Mouse (Mus musculus): ENCODE data around the gene Wrnip1. TPM values are rescaled to one million over a fixed set of nuclear protein-coding genes. Genes with fewer than 3 reads are reported as not detected.

Wrnip1 gene
- polyA plus RNA-seq, 1 experiment, result 26.6 TPM

DNA sequence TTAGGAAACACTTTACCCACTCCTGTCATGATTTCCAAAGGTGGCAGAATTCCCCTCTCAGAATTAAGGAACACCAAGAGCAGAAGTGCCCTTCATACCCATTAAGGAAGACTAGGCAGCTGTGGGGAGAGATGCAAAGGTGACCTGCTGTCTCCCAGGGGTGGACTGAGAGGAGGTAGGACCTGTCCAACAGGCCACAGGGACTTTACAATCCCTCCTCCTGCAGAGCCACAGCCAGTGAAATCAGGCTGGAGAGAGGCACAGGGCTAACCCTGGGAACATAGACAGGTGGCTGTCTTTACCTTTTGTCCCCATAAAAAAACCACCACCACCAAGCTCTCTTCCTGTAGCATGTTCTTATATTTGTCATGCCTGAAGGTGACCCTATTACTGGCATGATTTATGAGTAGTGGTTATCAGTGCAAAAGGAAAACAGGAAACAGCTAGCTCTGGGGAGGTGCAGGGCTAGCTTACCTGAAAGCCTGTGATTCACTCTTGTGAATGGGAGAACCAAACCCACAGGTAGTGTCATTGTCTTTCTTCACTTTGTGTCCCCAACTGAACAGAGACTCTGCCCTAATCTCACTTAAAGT, 47.8 kb downstream of the Wrnip1 start:
- H3K4me3 ChIP-seq (ENCODE audit: extremely low read depth, insufficient read depth, insufficient read length), result peak overlapping the region; percentile 71
- TF ChIP-seq CTCF (IDR thresholded peaks at IDR 0.05; ENCODE audit: extremely low read depth, insufficient read depth, insufficient read length, insufficient replicate concordance) (no peak), POLR2A (IDR thresholded peaks at IDR 0.05; ENCODE audit: low read depth, low read length) (no peak)
- H3K27ac ChIP-seq (ENCODE audit: insufficient read depth, low read length), result peak overlapping the region; percentile 87

DNA sequence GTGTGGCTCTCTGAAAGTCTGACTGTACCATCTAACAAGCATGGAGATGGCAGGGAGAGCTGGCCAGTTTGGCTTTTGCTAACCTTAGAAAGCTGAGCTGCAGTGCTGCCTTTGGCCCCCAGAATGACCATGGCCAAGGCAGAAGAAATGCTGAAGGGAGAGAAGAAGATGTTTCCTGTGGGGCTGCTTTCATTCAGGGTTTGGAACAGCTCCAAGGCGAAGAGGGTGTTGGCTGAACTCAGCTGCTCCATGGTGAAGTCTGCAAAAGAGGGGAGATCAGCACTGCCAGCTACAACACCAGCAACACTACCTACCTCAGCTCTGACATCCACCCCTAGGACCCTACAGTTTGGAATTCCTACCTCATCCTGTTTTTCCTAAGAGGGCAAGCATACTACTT, 48.3 kb downstream of the Wrnip1 start:
- peak overlapping the region; percentile 87 for H3K27ac ChIP-seq (ENCODE audit: insufficient read depth, low read length)
- no peaks in the 10 kb centered on the region for H3K27me3 ChIP-seq (ENCODE audit: control insufficient read depth, insufficient read depth, low read length)
- H3K4me1 ChIP-seq (ENCODE audit: control insufficient read depth, insufficient read depth, insufficient read length), result peaks cover 15% of the 10 kb centered on the region; the same call in 1 of the 2 replicates
- H3K36me3 ChIP-seq (ENCODE audit: control insufficient read depth, insufficient read depth, low read length), result peaks cover 15% of the 10 kb centered on the region
- DNase-seq (ENCODE audit: low read depth in 1 of 2, low spot score in 2 of 2), result no peak
- 38% methylated on average over 1 of the region's 1 CpGs for whole genome bisulfite sequencing
- H3K4me3 ChIP-seq (ENCODE audit: extremely low read depth, insufficient read depth, insufficient read length), result peak overlapping the region; percentile 71
- TF ChIP-seq POLR2A (IDR thresholded peaks at IDR 0.05; ENCODE audit: low read depth, low read length), result no peak

More for the DNA sequence above, 47.8 kb downstream of the Wrnip1 start:
- H3K36me3 ChIP-seq (ENCODE audit: control insufficient read depth, insufficient read depth, low read length), result peaks cover 16% of the 10 kb centered on the region
- peaks cover 15% of the 10 kb centered on the region; the same call in 1 of the 2 replicates for H3K4me1 ChIP-seq (ENCODE audit: control insufficient read depth, insufficient read depth, insufficient read length)
- DNase-seq (ENCODE audit: low read depth in 1 of 2, low spot score in 2 of 2), result no peak
- H3K27me3 ChIP-seq (ENCODE audit: control insufficient read depth, insufficient read depth, low read length), result no peaks in the 10 kb centered on the region

DNA sequence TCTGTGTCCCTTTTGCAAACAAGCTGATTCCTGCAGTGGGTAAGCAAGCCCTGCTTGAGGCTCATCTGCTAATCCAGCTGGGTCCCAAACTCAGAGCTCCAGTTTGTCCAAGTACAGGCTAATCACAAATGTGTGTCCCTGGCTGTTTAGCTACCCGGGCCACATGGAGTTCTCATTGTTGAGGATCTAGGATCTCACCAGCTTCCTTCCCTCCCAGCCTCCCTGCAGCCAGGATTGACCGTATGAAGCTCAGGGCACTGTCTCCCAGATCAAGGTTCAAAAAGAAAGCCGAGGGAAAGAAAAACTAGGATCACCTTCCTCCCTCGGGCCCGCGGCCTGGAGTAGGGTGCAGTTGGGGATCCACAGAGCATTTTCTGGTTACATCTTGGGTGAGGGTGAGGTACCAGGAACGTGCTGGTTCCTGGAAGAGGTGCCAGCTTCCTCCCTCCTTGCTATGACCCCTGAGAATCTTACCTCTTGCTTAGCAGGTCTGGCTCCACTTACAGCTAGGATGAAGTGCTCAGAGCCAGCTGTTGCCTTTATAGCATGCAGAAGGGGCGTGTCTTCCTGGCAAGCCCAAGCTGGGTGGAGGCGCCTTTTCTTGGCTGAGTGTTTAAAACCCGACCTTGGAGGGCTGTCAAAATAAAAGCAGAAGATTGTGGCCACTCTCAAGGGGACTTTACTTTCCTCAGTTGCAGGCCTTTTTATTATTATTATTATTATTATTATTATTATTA, 49.0 kb downstream of the Wrnip1 start, which contains the start of gene Serpinb1a:
Gene Serpinb1a (minus strand): TSS at position 518 of the 737 bp plus-strand sequence.
- no peaks in the 10 kb centered on the region for H3K27me3 ChIP-seq (ENCODE audit: control insufficient read depth, insufficient read depth, low read length)
- 16% methylated on average over 10 of the region's 10 CpGs for WGBS
- peak; percentile 35 to 78 for DNase-seq (ENCODE audit: low read depth in 1 of 2, low spot score in 2 of 2)
- H3K4me1 ChIP-seq (ENCODE audit: control insufficient read depth, insufficient read depth, insufficient read length), result peaks cover 15% of the 10 kb centered on the region; the same call in 1 of the 2 replicates
- H3K27ac ChIP-seq (ENCODE audit: insufficient read depth, low read length), result peak within 1 kb of the TSS; percentile 87
- H3K36me3 ChIP-seq (ENCODE audit: control insufficient read depth, insufficient read depth, low read length), result peaks cover 15% of the 10 kb centered on the region
- H3K4me3 ChIP-seq (ENCODE audit: extremely low read depth, insufficient read depth, insufficient read length), result peak within 1 kb of the TSS; percentile 71
- TF ChIP-seq POLR2A (IDR thresholded peaks at IDR 0.05; ENCODE audit: low read depth, low read length), result peak; percentile 95
- TF ChIP-seq CTCF (IDR thresholded peaks at IDR 0.05; ENCODE audit: extremely low read depth, insufficient read depth, insufficient read length, insufficient replicate concordance), result no peak

DNA sequence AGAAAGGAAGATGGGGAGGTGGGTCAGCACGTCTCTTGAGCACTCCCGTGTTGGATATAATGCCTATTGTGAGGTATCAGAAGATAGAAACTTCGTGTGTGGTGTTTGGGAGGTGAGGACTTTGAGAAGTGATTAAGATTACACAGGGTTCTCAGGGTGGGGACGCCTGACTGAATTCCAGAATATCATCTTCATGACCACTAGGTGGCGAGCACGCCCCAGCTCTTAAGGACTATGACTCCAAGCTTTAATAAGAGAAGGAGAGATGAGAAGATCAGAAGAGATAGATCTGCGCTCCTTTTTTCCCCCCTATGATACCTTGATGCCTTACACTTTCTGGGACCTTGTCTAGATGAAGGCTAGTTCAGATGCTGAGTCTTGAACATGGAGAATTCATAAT, 50.1 kb downstream of the Wrnip1 start:
- peak; percentile 48; the same call in 1 of the 2 replicates for TF ChIP-seq CTCF (IDR thresholded peaks at IDR 0.05; ENCODE audit: extremely low read depth, insufficient read depth, insufficient read length, insufficient replicate concordance)
- TF ChIP-seq POLR2A (IDR thresholded peaks at IDR 0.05; ENCODE audit: low read depth, low read length), result no peak
- no peak overlapping the region for H3K27ac ChIP-seq (ENCODE audit: insufficient read depth, low read length)
- peaks cover 15% of the 10 kb centered on the region; the same call in 1 of the 2 replicates for H3K4me1 ChIP-seq (ENCODE audit: control insufficient read depth, insufficient read depth, insufficient read length)
- no peak overlapping the region for H3K4me3 ChIP-seq (ENCODE audit: extremely low read depth, insufficient read depth, insufficient read length)
- WGBS, result 9% methylated on average over 7 of the region's 7 CpGs
- no peaks in the 10 kb centered on the region for H3K27me3 ChIP-seq (ENCODE audit: control insufficient read depth, insufficient read depth, low read length)
- DNase-seq (ENCODE audit: low read depth in 1 of 2, low spot score in 2 of 2), result peak; percentile 44 to 53
- H3K36me3 ChIP-seq (ENCODE audit: control insufficient read depth, insufficient read depth, low read length), result peaks cover 9% of the 10 kb centered on the region

DNA sequence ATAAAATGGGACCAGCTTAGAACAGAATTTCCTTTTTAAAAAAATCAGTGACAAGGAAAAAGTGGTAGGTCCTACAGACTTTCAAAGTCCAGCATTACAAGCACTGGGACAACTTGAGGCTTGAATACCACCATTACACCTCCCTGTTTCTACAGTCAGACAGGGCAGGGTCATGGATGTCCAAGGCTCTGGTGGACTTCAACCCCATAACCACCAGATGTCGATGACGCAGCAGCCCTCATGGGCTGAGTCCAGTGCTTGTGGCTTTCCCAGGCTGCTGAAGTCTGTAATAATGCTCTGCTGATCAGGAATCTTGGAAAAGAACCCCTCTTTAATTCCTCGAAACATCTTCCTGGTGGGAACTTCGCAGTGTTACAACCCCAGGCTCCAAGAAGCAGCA, 50.7 kb downstream of the Wrnip1 start:
- H3K4me1 ChIP-seq (ENCODE audit: control insufficient read depth, insufficient read depth, insufficient read length), result peaks cover 15% of the 10 kb centered on the region; the same call in 1 of the 2 replicates
- 92% methylated on average over 4 of the region's 4 CpGs for WGBS
- no peak for DNase-seq (ENCODE audit: low read depth in 1 of 2, low spot score in 2 of 2)
- no peak overlapping the region for H3K27ac ChIP-seq (ENCODE audit: insufficient read depth, low read length)
- no peak overlapping the region for H3K4me3 ChIP-seq (ENCODE audit: extremely low read depth, insufficient read depth, insufficient read length)
- H3K36me3 ChIP-seq (ENCODE audit: control insufficient read depth, insufficient read depth, low read length), result peaks cover 6% of the 10 kb centered on the region; the same call in 1 of the 2 replicates
- no peaks in the 10 kb centered on the region for H3K27me3 ChIP-seq (ENCODE audit: control insufficient read depth, insufficient read depth, low read length)
- TF ChIP-seq CTCF (IDR thresholded peaks at IDR 0.05; ENCODE audit: extremely low read depth, insufficient read depth, insufficient read length, insufficient replicate concordance), result no peak
- TF ChIP-seq POLR2A (IDR thresholded peaks at IDR 0.05; ENCODE audit: low read depth, low read length), result no peak

DNA sequence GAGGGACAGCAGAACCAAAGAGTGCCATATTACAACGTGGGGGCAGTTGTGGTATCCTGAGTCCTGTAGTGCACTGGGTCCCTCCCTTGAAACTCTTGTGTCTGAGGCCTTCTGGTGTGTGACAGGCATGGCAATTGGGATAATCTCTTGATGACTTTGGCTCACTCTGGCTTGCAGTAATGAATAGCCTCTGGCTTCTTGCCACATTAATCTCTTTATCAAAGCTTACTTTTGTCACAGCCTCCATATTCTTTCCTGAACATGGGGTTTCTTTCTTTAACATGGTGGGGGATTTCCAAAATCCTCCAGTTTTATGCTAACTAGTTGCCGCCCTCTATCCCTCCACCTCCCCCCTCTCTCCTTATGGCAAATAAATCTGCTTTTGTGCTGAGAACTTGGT, 51.2 kb downstream of the Wrnip1 start:
- DNase-seq (ENCODE audit: low read depth in 1 of 2, low spot score in 2 of 2), result no peak
- H3K27ac ChIP-seq (ENCODE audit: insufficient read depth, low read length), result no peak overlapping the region
- H3K36me3 ChIP-seq (ENCODE audit: control insufficient read depth, insufficient read depth, low read length), result peaks cover 4% of the 10 kb centered on the region; the same call in 1 of the 2 replicates
- H3K4me3 ChIP-seq (ENCODE audit: extremely low read depth, insufficient read depth, insufficient read length), result no peak overlapping the region
- peaks cover 14% of the 10 kb centered on the region; the same call in 1 of the 2 replicates for H3K4me1 ChIP-seq (ENCODE audit: control insufficient read depth, insufficient read depth, insufficient read length)
- H3K27me3 ChIP-seq (ENCODE audit: control insufficient read depth, insufficient read depth, low read length), result no peaks in the 10 kb centered on the region
- WGBS, result 79% methylated on average over 2 of the region's 2 CpGs
- no peak for TF ChIP-seq POLR2A (IDR thresholded peaks at IDR 0.05; ENCODE audit: low read depth, low read length)
- no peak for TF ChIP-seq CTCF (IDR thresholded peaks at IDR 0.05; ENCODE audit: extremely low read depth, insufficient read depth, insufficient read length, insufficient replicate concordance)

Data from spleen, adult 2 months (tissue).